Mouse (Mus musculus) megakaryocyte, embryonic 14.5 days (primary cell): ENCODE results near the gene Btbd19.

Experiments
- FLI1 ChIP-seq: IDR thresholded peaks from 2 replicates; pipeline ENCODE4 v1.6.1; 2012; ENCODE audit warnings: low read length, inconsistent platforms, mixed read lengths
- GATA1 ChIP-seq: IDR thresholded peaks from 3 replicates; pipeline ENCODE4 v1.6.1; 2012; ENCODE audit warnings: mixed read lengths, low read length, inconsistent platforms, borderline replicate concordance

DNA sequence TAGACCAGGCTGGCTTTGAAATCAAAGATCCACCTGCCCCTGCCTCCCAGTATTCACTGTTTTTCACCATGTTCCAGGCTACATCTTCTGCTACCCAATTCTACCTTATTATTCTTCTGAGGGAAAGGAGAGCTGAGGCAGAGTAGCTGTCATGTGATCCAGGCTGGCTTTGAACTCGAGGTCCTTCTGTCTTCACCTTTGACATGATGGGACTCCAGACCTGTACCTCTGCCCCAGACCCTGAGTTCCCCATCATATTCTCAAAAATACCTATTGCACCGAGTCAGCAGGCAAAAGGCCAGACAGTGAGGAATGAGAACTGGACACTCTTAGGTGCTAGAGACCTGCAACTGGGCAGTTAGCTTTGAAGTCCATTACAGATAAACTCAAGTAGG is 9.1 kb upstream of the Btbd19 start:
- TF ChIP-seq GATA1 (no peak), FLI1 (no peak)
